Mouse (Mus musculus): ENCODE measurements around the gene Zkscan3.

GRCm38 (mm10) chr13:21397486-21397885 lies 5.1 kb downstream of the Zkscan3 start:
- TF ChIP-seq CTCF (IDR thresholded peaks at IDR 0.05; ENCODE audit: insufficient read depth, low read length) (no peak), POLR2A (IDR thresholded peaks at IDR 0.05; ENCODE audit: borderline replicate concordance, extremely low read depth, low read depth, low read length) (no peak)
